Mouse (Mus musculus): ENCODE data around the gene Col1a1.
A peak's percentile ranks its signal among the peaks of the same experiment; 100 is the strongest.

Gene Col1a1

DNA sequence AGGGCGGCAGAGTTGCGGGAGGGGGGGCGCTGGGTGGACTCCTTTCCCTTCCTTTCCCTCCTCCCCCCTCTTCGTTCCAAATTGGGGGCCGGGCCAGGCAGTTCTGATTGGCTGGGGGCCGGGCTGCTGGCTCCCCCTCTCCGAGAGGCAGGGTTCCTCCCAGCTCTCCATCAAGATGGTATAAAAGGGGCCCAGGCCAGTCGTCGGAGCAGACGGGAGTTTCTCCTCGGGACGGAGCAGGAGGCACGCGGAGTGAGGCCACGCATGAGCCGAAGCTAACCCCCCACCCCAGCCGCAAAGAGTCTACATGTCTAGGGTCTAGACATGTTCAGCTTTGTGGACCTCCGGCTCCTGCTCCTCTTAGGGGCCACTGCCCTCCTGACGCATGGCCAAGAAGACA lies at the start of gene Col1a1:
TSS of gene Col1a1 (plus strand) at position 180 of the 400 bp plus-strand sequence.
- DNase-seq = no peak

DNA sequence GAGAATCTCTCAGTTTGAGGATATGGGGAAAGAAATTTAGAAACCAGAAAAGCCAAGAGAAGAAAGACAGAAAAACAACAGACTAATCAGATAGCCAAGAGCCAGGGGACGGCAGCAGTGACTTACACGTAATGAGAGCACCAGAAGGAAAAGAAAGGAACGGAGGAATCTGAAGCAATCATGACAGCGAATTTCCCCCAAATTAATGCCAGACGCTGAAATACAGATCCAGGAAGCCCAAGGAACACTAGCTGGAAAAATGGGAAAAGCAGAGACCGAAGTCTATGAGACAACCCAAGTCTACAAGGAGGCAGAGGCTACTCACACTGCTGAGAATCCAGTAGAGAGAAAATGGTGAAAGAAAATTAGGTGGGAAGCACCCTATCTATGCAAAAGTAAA lies 44.9 kb upstream of the Col1a1 start:
- no peak for DNase-seq

DNA sequence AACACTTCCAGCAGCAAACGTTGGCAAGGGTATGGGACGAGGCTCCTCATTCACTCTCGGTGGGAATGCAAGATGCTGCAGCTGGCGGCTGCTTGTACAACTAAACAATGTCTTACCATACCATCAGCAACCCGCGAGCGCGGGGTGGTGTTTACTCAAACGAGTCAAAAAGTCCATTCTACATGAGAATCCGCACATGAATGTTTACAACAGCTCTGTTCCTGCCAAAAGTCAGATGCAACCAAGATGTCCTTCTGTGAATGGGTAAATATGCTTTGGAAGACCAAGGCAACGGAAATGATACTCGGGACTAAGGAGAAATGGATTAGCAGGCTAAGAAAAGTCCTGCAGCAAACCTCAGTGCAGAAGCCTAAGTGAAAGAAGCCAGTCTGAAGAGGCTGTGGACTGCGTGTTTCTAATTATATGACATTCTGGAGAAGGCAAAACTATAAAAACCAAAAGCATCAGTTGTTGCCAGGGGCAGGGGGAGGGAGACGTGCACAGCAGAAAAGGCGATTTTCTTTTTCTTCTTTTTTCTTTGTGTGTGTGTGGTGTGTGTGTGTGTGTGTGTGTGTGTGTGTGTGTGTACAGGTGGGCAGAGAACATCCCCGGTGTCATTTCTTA lies 39.2 kb upstream of the Col1a1 start:
- no peak for DNase-seq

DNA sequence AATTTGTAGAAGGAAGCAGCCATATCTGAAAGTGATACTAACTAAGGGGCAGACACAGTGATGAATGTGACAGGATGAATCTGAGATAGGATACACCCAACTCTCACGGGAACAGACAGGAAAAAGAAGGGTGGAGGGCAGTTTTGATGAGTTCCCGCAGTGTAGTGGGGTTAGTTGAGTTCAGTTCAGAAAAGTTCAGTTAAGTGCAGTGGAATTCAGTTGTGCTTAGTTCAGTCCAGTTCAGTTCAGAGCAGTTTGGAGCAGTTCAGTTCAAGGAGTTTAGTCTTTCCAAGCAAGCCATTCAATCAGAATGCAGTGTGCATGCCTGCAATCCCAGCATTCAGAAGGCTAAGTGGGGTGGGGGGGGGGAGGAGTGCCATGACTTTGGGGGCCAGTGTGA lies 34.8 kb upstream of the Col1a1 start:
- no peak for DNase-seq

GRCm38 (mm10) chr11:94904306-94904705 lies 31.7 kb upstream of the Col1a1 start:
- DNase-seq = no peak

DNA sequence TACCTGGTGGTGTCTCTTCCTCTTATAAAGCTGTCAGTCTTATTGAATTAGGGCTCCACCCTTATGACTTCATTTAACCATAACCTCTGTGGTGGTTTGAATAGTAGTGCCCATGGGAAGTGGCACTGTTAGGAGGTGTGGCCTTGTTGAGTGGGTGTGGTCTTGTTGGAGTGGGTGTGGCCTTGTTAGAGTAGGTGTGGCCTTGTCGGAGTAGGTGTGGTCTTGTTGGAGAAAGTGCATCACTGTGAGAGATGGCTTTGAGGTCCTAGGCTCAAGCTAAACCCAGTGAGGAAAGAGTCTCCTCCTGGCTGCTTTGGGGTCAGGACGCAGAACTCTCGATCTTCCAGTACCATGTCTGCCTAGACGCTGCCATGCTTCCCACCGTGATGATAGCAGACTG lies 25.1 kb upstream of the Col1a1 start:
- no peak for DNase-seq

DNA sequence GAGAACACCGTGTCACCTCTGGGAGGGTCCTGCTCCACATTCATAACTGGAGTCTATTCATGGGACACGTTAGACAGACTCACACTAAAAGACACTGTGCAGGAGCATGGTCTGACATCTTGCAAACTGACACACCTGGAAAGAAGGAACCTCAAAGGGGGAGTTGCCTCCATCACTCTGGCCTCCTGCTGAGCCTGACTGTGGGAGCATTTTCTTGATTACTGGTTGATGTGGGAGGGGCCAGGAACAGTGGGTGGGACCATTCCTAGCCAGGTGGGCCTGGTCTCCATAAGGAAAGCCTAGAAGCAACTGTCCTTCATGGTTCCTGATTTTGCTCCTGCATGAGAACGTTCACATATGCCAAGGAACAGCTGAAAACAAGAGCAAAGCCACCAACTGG lies 23.5 kb upstream of the Col1a1 start:
- DNase-seq = no peak

GRCm38 (mm10) chr11:94913302-94914090 lies 22.5 kb upstream of the Col1a1 start:
- DNase-seq = no peak

DNA sequence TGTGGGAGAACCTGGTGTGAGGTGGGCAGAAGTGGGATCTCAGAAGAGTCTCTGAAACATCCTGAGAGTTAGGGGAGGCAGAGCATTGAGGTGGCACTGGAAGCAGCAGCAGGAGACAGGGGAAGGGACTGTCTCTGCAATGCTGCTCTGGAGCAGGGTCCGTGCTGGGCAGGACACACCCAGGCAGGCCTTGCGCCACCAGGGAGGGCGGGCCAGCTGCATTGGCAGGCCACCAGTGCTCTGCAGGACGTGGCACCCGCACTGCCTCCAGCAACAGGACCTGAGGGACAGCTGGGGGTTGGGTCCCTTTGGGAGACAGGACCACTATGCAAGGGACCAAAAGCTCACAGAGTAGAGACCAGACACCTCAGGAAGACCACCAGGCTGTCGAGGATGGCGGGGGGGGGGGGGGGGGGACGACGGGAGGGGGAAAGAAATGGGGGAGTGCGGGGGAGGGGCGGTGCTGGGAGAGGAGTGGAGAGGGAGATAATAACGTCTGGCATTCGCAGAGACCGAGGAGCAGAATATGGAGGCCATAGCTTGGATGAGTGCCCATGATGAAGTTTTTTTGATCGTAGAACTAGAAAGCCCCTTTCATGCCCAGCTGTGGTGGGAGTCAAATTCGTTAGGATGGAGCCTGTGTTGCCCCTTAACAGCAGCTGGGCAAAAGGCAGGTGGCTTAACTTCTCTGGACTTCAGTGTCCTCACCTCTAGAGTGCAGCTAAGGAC lies 20.2 kb upstream of the Col1a1 start:
- peak; percentile 61 for DNase-seq

- DNase-seq = no peak
These were observed 19.5 kb upstream of the Col1a1 start for GRCm38 (mm10) chr11:94916477-94916876.

- DNase-seq = no peak
These were observed 18.3 kb upstream of the Col1a1 start for GRCm38 (mm10) chr11:94917717-94918116.

GRCm38 (mm10) chr11:94920996-94921401 lies 15.0 kb upstream of the Col1a1 start:
- no peak for DNase-seq

DNA sequence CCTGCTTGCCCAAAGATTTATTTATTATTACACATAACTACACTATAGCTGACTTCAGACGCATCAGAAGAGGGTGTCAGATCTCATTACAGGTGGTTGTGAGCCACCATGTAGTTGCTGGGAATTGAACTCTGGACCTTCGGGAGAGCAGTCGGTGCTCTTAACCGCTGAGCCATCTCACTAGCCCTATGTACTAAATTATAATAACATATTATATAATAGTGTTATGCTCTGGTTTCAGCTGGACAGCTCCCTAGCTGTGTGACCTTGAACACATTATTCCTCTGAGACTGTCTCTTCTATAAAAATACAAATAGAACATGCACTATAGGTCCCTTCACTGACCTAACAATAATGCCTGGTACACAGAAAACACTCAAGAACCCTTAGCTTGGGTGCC lies 11.0 kb upstream of the Col1a1 start:
- DNase-seq = no peak

GRCm38 (mm10) chr11:94926431-94926830 lies 9.6 kb upstream of the Col1a1 start:
- no peak for DNase-seq

DNA sequence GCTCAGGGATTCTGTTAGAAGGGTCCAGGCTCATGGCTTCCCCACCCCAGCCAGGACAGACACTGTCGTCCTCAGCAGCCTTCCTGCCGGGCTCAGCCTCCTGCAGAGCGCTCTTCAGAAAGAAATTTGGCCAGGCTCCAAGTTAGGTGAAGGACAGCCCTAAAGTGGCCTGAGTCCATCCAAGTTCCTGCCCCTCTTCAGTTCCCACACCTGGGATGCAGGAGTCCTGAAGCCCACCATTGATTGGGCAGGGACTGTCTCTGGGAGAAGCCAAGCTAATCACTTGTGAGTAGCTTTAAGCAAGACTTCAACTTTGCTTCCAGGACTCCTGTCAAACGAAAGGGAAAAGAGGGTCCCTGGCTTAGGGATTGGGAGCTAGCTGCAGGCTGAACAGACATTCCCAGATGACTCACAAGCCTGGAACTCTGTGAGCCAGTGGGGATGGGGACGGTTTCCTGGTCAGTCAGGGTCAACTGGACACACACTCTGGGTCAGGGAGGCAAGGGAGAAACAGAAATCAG lies 8.2 kb upstream of the Col1a1 start:
- no peak for DNase-seq

DNA sequence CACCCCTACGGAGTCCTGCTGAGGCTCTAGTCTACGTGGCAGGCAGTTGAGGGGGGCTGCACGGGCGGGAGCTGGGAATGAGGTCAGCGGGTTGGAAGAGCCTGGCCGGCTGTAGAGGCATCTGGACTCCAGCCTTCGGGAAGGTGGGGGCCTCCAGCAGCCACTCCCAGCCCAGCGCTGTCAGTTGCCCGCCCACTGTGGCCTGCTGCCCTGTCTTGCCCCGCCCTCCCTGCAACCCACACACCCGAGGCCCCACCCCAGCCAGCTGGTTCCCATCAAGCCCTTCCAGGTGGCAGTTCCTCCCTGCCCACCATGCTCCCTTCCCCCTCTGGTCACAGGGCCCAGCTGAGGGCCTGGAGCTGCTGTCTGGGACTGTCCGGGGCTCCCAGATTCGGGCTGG lies 7.2 kb upstream of the Col1a1 start:
- DNase-seq = peak; percentile 54

DNA sequence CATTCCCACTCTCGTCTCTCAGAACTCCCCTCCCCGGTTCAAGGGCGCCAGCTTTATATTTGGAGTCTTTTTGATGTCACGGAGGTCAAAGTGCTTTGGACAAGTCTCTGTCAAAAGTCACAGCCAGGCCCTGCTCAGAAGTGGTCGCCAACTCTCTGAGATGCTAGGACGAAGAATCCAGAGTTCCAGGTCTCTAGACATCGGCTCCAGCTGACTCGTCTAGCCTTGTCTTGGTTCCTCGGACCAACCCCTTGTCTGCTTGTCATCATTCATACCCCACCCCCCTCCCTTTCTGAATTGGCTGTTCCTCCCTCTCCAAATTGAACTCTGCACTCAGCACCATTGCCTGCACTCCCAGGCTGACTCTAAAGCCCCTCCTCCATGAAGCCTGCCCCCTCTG lies 6.4 kb upstream of the Col1a1 start:
- DNase-seq = no peak

DNA sequence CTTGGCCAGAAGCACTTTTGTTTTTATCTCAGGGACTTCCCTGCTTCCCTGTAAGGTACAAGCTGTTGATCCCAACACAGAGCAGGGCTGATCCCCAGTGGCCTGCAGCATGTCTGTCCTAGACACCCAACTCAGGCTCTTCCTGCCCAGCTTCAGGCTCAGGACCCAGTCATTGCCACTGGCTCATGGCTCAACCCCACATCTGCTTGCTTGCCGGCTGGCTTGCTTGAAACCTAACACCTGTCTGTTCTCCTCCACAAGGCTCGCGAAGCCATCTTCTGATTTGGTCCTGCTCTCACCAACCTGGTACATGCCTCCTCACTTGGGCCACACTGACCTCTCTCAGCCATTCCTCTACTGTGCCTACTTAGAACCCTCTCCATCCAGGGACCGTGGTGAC lies 5.9 kb upstream of the Col1a1 start:
- DNase-seq = no peak

- DNase-seq = no peak
These were observed 2.4 kb upstream of the Col1a1 start for GRCm38 (mm10) chr11:94933584-94933983.

- no peak for DNase-seq
These were observed 1.5 kb upstream of the Col1a1 start for GRCm38 (mm10) chr11:94934526-94934925.

DNA sequence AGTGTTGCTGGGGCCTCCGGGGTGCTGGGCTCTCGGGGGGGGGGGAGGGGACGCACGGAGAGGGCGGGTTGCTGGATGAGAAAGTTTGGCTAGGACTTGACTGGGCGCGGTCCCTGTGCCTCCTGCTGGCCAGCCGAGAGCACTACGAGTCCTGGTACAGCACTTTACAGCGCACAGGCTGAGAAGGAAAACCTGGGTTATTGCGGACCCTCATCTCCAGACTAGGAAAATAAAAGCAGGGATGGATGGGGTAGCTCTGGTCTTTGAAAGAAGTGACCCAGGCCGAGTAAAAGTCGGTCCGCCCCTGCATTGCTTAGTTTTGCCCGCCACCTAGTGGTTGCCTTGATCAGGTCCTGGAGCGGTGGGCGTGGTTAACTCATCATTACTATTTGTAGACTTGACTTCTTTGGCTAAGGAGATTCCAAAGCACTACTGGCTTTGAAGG lies 849 bp downstream of the Col1a1 start:
- peak; percentile 71 for DNase-seq

- peak; percentile 36 for DNase-seq
These were observed 1.3 kb downstream of the Col1a1 start for GRCm38 (mm10) chr11:94937335-94937781.

DNA sequence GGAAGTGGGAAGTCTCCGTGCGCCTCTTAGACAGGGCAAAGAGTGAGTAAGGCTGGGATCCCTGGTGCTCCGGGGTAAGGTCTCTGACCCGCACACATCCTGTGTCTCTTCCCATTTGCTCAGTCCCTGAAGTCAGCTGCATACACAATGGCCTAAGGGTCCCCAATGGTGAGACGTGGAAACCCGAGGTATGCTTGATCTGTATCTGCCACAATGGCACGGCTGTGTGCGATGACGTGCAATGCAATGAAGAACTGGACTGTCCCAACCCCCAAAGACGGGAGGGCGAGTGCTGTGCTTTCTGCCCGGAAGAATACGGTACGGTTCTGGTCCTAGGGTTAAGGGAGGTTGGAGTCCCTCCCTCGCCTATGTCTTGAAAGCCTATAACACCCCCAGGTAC lies 1.8 kb downstream of the Col1a1 start:
- DNase-seq = no peak

DNA sequence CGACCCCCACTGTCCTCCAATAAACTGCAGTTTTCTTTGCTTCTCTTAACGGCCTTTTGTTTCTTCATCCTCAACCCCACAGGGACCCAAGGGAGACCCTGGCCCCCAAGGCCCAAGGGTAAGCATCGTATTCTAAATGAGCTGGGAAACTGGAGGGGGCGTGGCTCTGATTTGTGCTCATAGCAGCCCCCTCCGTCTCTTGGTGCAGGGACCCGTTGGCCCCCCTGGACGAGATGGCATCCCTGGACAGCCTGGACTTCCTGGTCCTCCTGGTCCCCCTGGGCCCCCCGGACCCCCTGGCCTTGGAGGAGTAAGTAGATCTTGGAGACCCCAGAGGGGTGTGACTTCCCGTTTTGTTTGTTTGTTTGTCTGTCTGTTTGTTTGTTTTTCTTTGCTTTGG lies 2.3 kb downstream of the Col1a1 start:
- DNase-seq = no peak
